Mouse (Mus musculus) C2C12 (cell line): ENCODE measurements around the gene Spsb2.

Experiments
- CEBPB ChIP-seq: IDR thresholded peaks from one replicate; pipeline ENCODE4 v1.6.1; 2011; ENCODE audit warnings: low read depth, mild to moderate bottlenecking, control low read depth, moderate library complexity
- CTCF ChIP-seq: IDR thresholded peaks from one replicate; pipeline ENCODE4 v1.5.1; 2011; ENCODE audit not compliant: control insufficient read depth, insufficient read depth, insufficient read length
- FOSL1 ChIP-seq: IDR thresholded peaks from one replicate; pipeline ENCODE4 v1.8.0; 2011; ENCODE audit warnings: mild to moderate bottlenecking, low read length; ENCODE audit not compliant: poor library complexity, insufficient read depth, severe bottlenecking
- MAX ChIP-seq: IDR thresholded peaks from one replicate; pipeline ENCODE4 v1.6.1; 2011; ENCODE audit warnings: mild to moderate bottlenecking, control low read depth
- MYOD1 ChIP-seq: IDR thresholded peaks from one replicate; pipeline ENCODE4 v1.6.1; 2011; ENCODE audit warnings: low read depth; ENCODE audit not compliant: control insufficient read depth, insufficient read length
- MYOG ChIP-seq: IDR thresholded peaks from one replicate; pipeline ENCODE4 v1.6.1; 2011; ENCODE audit not compliant: control insufficient read depth, insufficient read length; ENCODE audit errors: extremely low read depth
- USF1 ChIP-seq: IDR thresholded peaks from one replicate; pipeline ENCODE4 v1.6.1; 2011; ENCODE audit warnings: low read depth, mild to moderate bottlenecking, control low read depth, moderate library complexity

GRCm38 (mm10) chr6:124791911-124792310, 16.6 kb upstream of the Spsb2 start:
- TF ChIP-seq CTCF = no peak
- no peak for TF ChIP-seq MYOD1
- TF ChIP-seq USF1 = no peak
- TF ChIP-seq MAX = no peak
- no peak for TF ChIP-seq CEBPB
- no peak for TF ChIP-seq FOSL1
- no peak for TF ChIP-seq MYOG
